In the genomic region with DNA sequence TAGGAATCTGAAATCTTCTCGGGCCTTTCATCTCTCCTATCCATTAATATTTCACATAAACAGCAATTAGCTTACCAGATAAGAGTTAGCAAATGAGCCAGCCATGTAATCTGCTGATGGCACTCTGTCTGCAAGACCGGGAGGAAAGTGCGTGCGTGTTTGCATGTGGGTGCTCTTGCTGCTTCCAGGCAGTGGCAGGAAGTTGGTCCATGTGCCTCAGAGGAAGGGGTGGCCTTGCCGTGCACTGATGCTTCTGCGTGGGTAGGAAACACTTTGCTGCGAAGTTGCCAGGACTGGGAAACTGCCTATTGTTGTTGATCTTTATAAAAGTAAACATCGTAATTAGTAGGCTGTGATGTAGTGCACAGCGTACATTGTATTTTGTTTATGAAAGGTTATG, we compare ENCODE assay signal across 9 mouse cellular contexts. TPM values are rescaled to one million over a fixed set of nuclear protein-coding genes. Genes with fewer than 3 reads are reported as not detected.
DNase-seq lines count a peak whose midpoint lies in the region; ATAC-seq and TF ChIP-seq lines count a peak whose summit lies in the region.
"Had no signal": no experiment of that assay in that cellular context is flagged by ENCODE, and none has a peak within 500 bp of the region (broad histone marks: within the 10 kb centered on the region; RNA-seq: fewer than 3 reads in every experiment).

No protein-coding gene starts in this region.

- no peak for TF ChIP-seq POLR2A in heart, adult 2 months (IDR thresholded peaks at IDR 0.05; ENCODE audit: insufficient read depth, low read depth, low read length)

- no peaks in the 10 kb centered on the region for H3K9me3 ChIP-seq in embryonic facial prominence, embryonic 15.5 days (replicated peaks)
- H3K9me3 ChIP-seq: midbrain, embryonic 12.5 days had no signal

- H3K4me1 ChIP-seq in heart, adult 2 months (ENCODE audit: control insufficient read depth, insufficient read depth, low read length) = peaks cover 17% of the 10 kb centered on the region
- H3K4me1 ChIP-seq in embryonic facial prominence, embryonic 15.5 days = peaks cover 51% of the 10 kb centered on the region

- H3K4me2 ChIP-seq in embryonic facial prominence, embryonic 15.5 days (replicated peaks) = 0 out of 2 replicates have a peak overlapping the region, but pooled peaks have one; percentile 10
- H3K4me2 ChIP-seq: midbrain, embryonic 12.5 days had no signal

- H3K79me2 ChIP-seq in heart, adult 2 months (replicated peaks; ENCODE audit: control insufficient read depth, insufficient read depth, low read length) = peaks cover 4% of the 10 kb centered on the region

- peak overlapping the region; percentile 34; the same call in 1 of the 2 replicates for H3K27ac ChIP-seq in heart, adult 2 months
- H3K27ac ChIP-seq in embryonic facial prominence, embryonic 15.5 days (replicated peaks) = peak overlapping the region; percentile 49

- no peak for TF ChIP-seq EP300 in heart, adult 2 months (IDR thresholded peaks at IDR 0.05; ENCODE audit: insufficient read depth, low read depth, low read length)

- intact Hi-C loops in heart, adult 2 months (cut with DNase I) = loop anchor here (5.0 kb wide), 1 partner anchor 59 kb away; no protein-coding TSS in a partner anchor
- intact Hi-C loops in heart, postnatal 25 days (cut with DNase I) = no loop called here

- DNase-seq in heart, adult 2 months = peak; percentile 42 to 48
- no peak for DNase-seq in heart, postnatal 25 days (ENCODE audit: low spot score)
- peak; percentile 79 for DNase-seq in CD4-positive, CD25-positive, alpha-beta regulatory T cell, adult 2 months (ENCODE audit: low read depth, low spot score)
- peak; percentile 17 to 29 for DNase-seq in lung, adult 18-20 months
- peak; percentile 63 for DNase-seq in thymus, postnatal 14 days
- DNase-seq in cerebellum, adult 8-10 months = no peak
- no peak for DNase-seq in urinary bladder, postnatal 36 days (ENCODE audit: low spot score in 2 of 2)

- TF ChIP-seq CTCF in heart, adult 2 months (IDR thresholded peaks at IDR 0.05) = no peak

- no peak overlapping the region for H3K4me3 ChIP-seq in heart, adult 2 months
- no peak overlapping the region for H3K4me3 ChIP-seq in embryonic facial prominence, embryonic 15.5 days (replicated peaks)
- H3K4me3 ChIP-seq: midbrain, embryonic 12.5 days had no signal

- H3K27me3 ChIP-seq in heart, adult 2 months (ENCODE audit: control insufficient read depth, insufficient read depth, low read length) = no peaks in the 10 kb centered on the region
- no peaks in the 10 kb centered on the region for H3K27me3 ChIP-seq in embryonic facial prominence, embryonic 15.5 days
- H3K27me3 ChIP-seq: midbrain, embryonic 12.5 days had no signal

- peaks cover 33% of the 10 kb centered on the region for H3K36me3 ChIP-seq in heart, adult 2 months (ENCODE audit: control insufficient read depth, insufficient read depth, low read length)
- peaks cover 10% of the 10 kb centered on the region for H3K36me3 ChIP-seq in embryonic facial prominence, embryonic 15.5 days

- no peak for ATAC-seq in embryonic facial prominence, embryonic 15.5 days (ENCODE audit: insufficient number of reproducible peaks, low FRiP score, low TSS enrichment, low read depth)

- no peak overlapping the region for H3K9ac ChIP-seq in heart, adult 2 months (ENCODE audit: low read depth, low read length)
- no peak overlapping the region for H3K9ac ChIP-seq in embryonic facial prominence, embryonic 15.5 days
- H3K9ac ChIP-seq: midbrain, embryonic 12.5 days had no signal

- 20% methylated on average over 9 of the region's 9 CpGs for WGBS in heart, adult 2 months
- WGBS in embryonic facial prominence, embryonic 15.5 days = 36% methylated on average over 9 of the region's 9 CpGs

RNA-seq across cellular contexts. Expression of a gene that starts 42.0 kb away (rescaled TPM):
- total RNA-seq in heart, adult 2 months (2021) = 10 to 100 TPM; 26.6 to 27.9 TPM
- polyA plus RNA-seq in heart, adult 2 months (2012; rRNA removed) = 9.0 and 12.7 TPM in 2 replicates
- total RNA-seq in heart, postnatal 25 days (2021) = 10 to 100 TPM; 28.1 to 32.6 TPM
- 22.9 and 23.2 TPM in 2 replicates for polyA plus RNA-seq in embryonic facial prominence, embryonic 15.5 days (2015; fragmentation: Nextera tagmentation; extraction: Ambion mirVana)

Comparison
In these comparisons a context has a peak if more than half of its experiments do, and no peak if none do; other contexts are left out.
1. DNase-seq: peak in heart, adult 2 months (2 of 2), CD4-positive, CD25-positive, alpha-beta regulatory T cell, adult 2 months (single experiment), lung, adult 18-20 months (2 of 2) and thymus, postnatal 14 days (single experiment); none in heart, postnatal 25 days (single experiment), cerebellum, adult 8-10 months (single experiment) and urinary bladder, postnatal 36 days (0 of 2).